ENCODE assay signal across 16 mouse cellular contexts in genomic region chr13:21414231-21415212, GRCm38 (mm10). TPM values are rescaled to one million over a fixed set of nuclear protein-coding genes. Genes with fewer than 3 reads are reported as not detected.
DNase-seq lines count a peak whose midpoint lies in the region; ATAC-seq and TF ChIP-seq lines count a peak whose summit lies in the region.
"Had no signal": no experiment of that assay in that cellular context is flagged by ENCODE, and none has a peak within 500 bp of the region (broad histone marks: within the 10 kb centered on the region; RNA-seq: fewer than 3 reads in every experiment).

No protein-coding gene starts in this region.

- H3K4me3 ChIP-seq in heart, embryonic 10.5 days, result no peak overlapping the region
- H3K4me3 ChIP-seq in lung, embryonic 16.5 days (ENCODE audit: low read length), result no peak overlapping the region
- no peak overlapping the region for H3K4me3 ChIP-seq in intestine, postnatal 0 days (ENCODE audit: low read depth, low read length)
- no peak overlapping the region for H3K4me3 ChIP-seq in stomach, embryonic 14.5 days (ENCODE audit: low read depth, low read length)
- H3K4me3 ChIP-seq: embryonic facial prominence, embryonic 12.5 days; forebrain, embryonic 15.5 days; hindbrain, embryonic 10.5 days had no signal

- peaks cover 18% of the 10 kb centered on the region for H3K4me1 ChIP-seq in heart, embryonic 10.5 days
- H3K4me1 ChIP-seq in lung, embryonic 16.5 days (replicated peaks; ENCODE audit: control insufficient read depth, insufficient read depth, low read length), result peaks cover 2% of the 10 kb centered on the region; the same call in 1 of the 2 replicates
- H3K4me1 ChIP-seq in intestine, postnatal 0 days (replicated peaks; ENCODE audit: control insufficient read depth, insufficient read depth, low read length), result peaks cover 7% of the 10 kb centered on the region; the same call in 1 of the 2 replicates
- no peaks in the 10 kb centered on the region for H3K4me1 ChIP-seq in stomach, embryonic 14.5 days (ENCODE audit: control insufficient read depth, insufficient read depth, low read length)
- H3K4me1 ChIP-seq: embryonic facial prominence, embryonic 12.5 days; forebrain, embryonic 15.5 days had no signal

- no peak overlapping the region for H3K4me2 ChIP-seq in lung, embryonic 16.5 days (ENCODE audit: low read depth, low read length)
- peak overlapping the region; percentile 38; the same call in 1 of the 2 replicates for H3K4me2 ChIP-seq in intestine, postnatal 0 days (replicated peaks; ENCODE audit: low read depth)
- no peak overlapping the region for H3K4me2 ChIP-seq in stomach, embryonic 14.5 days (replicated peaks; ENCODE audit: low read depth, low read length)
- H3K4me2 ChIP-seq: embryonic facial prominence, embryonic 12.5 days; forebrain, embryonic 15.5 days had no signal

- H3K36me3 ChIP-seq in heart, embryonic 10.5 days, result no peaks in the 10 kb centered on the region
- H3K36me3 ChIP-seq in lung, embryonic 16.5 days (ENCODE audit: control insufficient read depth, insufficient read depth, low read length), result no peaks in the 10 kb centered on the region
- no peaks in the 10 kb centered on the region for H3K36me3 ChIP-seq in intestine, postnatal 0 days (ENCODE audit: control insufficient read depth, insufficient read depth)
- H3K36me3 ChIP-seq in stomach, embryonic 14.5 days (ENCODE audit: control insufficient read depth, insufficient read depth, low read length), result no peaks in the 10 kb centered on the region
- H3K36me3 ChIP-seq: embryonic facial prominence, embryonic 12.5 days; forebrain, embryonic 15.5 days; hindbrain, embryonic 10.5 days had no signal

- no peaks in the 10 kb centered on the region for H3K9me3 ChIP-seq in heart, embryonic 10.5 days
- H3K9me3 ChIP-seq in lung, embryonic 16.5 days (ENCODE audit: control insufficient read depth, low read length), result no peaks in the 10 kb centered on the region
- no peaks in the 10 kb centered on the region for H3K9me3 ChIP-seq in intestine, postnatal 0 days (ENCODE audit: control insufficient read depth)
- H3K9me3 ChIP-seq in stomach, embryonic 14.5 days (ENCODE audit: control insufficient read depth, low read depth, low read length), result no peaks in the 10 kb centered on the region
- H3K9me3 ChIP-seq: embryonic facial prominence, embryonic 12.5 days; forebrain, embryonic 15.5 days; hindbrain, embryonic 10.5 days had no signal

- no peak for TF ChIP-seq CTCF in intestine, postnatal 0 days (IDR thresholded peaks at IDR 0.05; ENCODE audit: low read depth)

- no peak for DNase-seq in heart, embryonic 10.5 days (ENCODE audit: low spot score)
- DNase-seq in heart, postnatal 10 days, result no peak
- no peak for DNase-seq in lung, postnatal 10 days
- no peak for DNase-seq in left cerebral cortex, postnatal 4 days
- no peak for DNase-seq in right cerebral cortex, postnatal 10 days (ENCODE audit: low spot score in 2 of 2)
- DNase-seq: adrenal gland, postnatal 14 days; cerebellum, adult 9-10 months; layer of hippocampus, postnatal 36 days had no signal

- ATAC-seq in lung, embryonic 16.5 days (ENCODE audit: low read depth), result peak; percentile 83
- ATAC-seq in intestine, postnatal 0 days, result no peak
- ATAC-seq in stomach, embryonic 14.5 days (ENCODE audit: insufficient number of reproducible peaks, insufficient read depth, low FRiP score, low read depth), result peak; percentile 90
- ATAC-seq: forebrain, embryonic 15.5 days had no signal

- peak overlapping the region; percentile 75 for H3K27ac ChIP-seq in heart, embryonic 10.5 days
- H3K27ac ChIP-seq in lung, embryonic 16.5 days (ENCODE audit: low read length), result peak overlapping the region; percentile 44
- H3K27ac ChIP-seq in intestine, postnatal 0 days (ENCODE audit: low read depth, low read length), result no peak overlapping the region
- peak overlapping the region; percentile 58; the same call in 1 of the 2 replicates for H3K27ac ChIP-seq in stomach, embryonic 14.5 days (ENCODE audit: low read length)
- H3K27ac ChIP-seq: embryonic facial prominence, embryonic 12.5 days; forebrain, embryonic 15.5 days; hindbrain, embryonic 10.5 days; kidney, postnatal 0 days had no signal

- 56% methylated on average over 14 of the region's 15 CpGs for WGBS in heart, embryonic 10.5 days
- WGBS in lung, embryonic 16.5 days, result 42% methylated on average over 15 of the region's 15 CpGs
- WGBS in intestine, postnatal 0 days, result 36% methylated on average over 14 of the region's 15 CpGs
- WGBS in stomach, embryonic 14.5 days, result 56% methylated on average over 15 of the region's 15 CpGs

- intact Hi-C loops in heart, postnatal 10 days (cut with DNase I), result no loop called here
- intact Hi-C loops in left cerebral cortex, postnatal 4 days (cut with DNase I), result no loop called here

- H3K9ac ChIP-seq in lung, embryonic 16.5 days (ENCODE audit: low read length), result no peak overlapping the region
- no peak overlapping the region for H3K9ac ChIP-seq in intestine, postnatal 0 days (ENCODE audit: low read depth, low read length)
- no peak overlapping the region for H3K9ac ChIP-seq in stomach, embryonic 14.5 days (replicated peaks; ENCODE audit: low read depth, low read length)
- H3K9ac ChIP-seq: embryonic facial prominence, embryonic 12.5 days; forebrain, embryonic 15.5 days had no signal

- H3K27me3 ChIP-seq in heart, embryonic 10.5 days (ENCODE audit: insufficient read depth, poor library complexity, severe bottlenecking), result no peaks in the 10 kb centered on the region
- H3K27me3 ChIP-seq in lung, embryonic 16.5 days (ENCODE audit: control insufficient read depth, insufficient read depth, low read depth, low read length), result no peaks in the 10 kb centered on the region
- H3K27me3 ChIP-seq in intestine, postnatal 0 days (replicated peaks; ENCODE audit: control insufficient read depth, insufficient read depth, low read length), result no peaks in the 10 kb centered on the region
- H3K27me3 ChIP-seq in stomach, embryonic 14.5 days (ENCODE audit: control insufficient read depth, insufficient read depth, low read length), result no peaks in the 10 kb centered on the region
- H3K27me3 ChIP-seq: embryonic facial prominence, embryonic 12.5 days; forebrain, embryonic 15.5 days; Patski had no signal

RNA-seq across cellular contexts. Expression of gene Zkscan3, which starts 12.0 kb away (rescaled TPM):
- polyA plus RNA-seq in heart, embryonic 10.5 days (2016; fragmentation: Nextera tagmentation; extraction: Ambion mirVana), result 69.4 and 78.6 TPM in 2 replicates
- total RNA-seq in heart, postnatal 10 days (2021), result 10 to 100 TPM; 38.9 to 39.0 TPM
- polyA plus RNA-seq in lung, embryonic 16.5 days (2015; fragmentation: Nextera tagmentation; extraction: Ambion mirVana), result 84.4 and 85.3 TPM in 2 replicates
- 37.1 and 40.6 TPM in 2 replicates for polyA plus RNA-seq in intestine, postnatal 0 days (2015; fragmentation: Nextera tagmentation; extraction: Ambion mirVana)
- polyA plus RNA-seq in stomach, embryonic 14.5 days (2014; fragmentation: Nextera tagmentation; extraction: Ambion mirVana), result 81.3 and 85.7 TPM in 2 replicates
- 10 to 100 TPM; 49.4 to 56.1 TPM for total RNA-seq in left cerebral cortex, postnatal 4 days (2021)

RNA-seq across cellular contexts. Expression of gene Pgbd1, which starts 26.3 kb away (rescaled TPM):
- 2.5 and 2.9 TPM in 2 replicates for polyA plus RNA-seq in heart, embryonic 10.5 days (2016; fragmentation: Nextera tagmentation; extraction: Ambion mirVana)
- total RNA-seq in heart, postnatal 10 days (2021), result under 1 TPM; 0.36 to 0.89 TPM
- polyA plus RNA-seq in lung, embryonic 16.5 days (2015; fragmentation: Nextera tagmentation; extraction: Ambion mirVana), result 3.3 and 3.7 TPM in 2 replicates
- 0.47 and 0.60 TPM in 2 replicates for polyA plus RNA-seq in intestine, postnatal 0 days (2015; fragmentation: Nextera tagmentation; extraction: Ambion mirVana)
- polyA plus RNA-seq in stomach, embryonic 14.5 days (2014; fragmentation: Nextera tagmentation; extraction: Ambion mirVana), result 2.3 and 3.1 TPM in 2 replicates
- 1 to 10 TPM; 1.3 to 2.2 TPM for total RNA-seq in left cerebral cortex, postnatal 4 days (2021)

RNA-seq across cellular contexts. Expression of gene Zscan26, which starts 39.0 kb away (rescaled TPM):
- 22.7 and 27.5 TPM in 2 replicates for polyA plus RNA-seq in heart, embryonic 10.5 days (2016; fragmentation: Nextera tagmentation; extraction: Ambion mirVana)
- total RNA-seq in heart, postnatal 10 days (2021), result 10 to 100 TPM; 20.6 to 22.4 TPM
- polyA plus RNA-seq in lung, embryonic 16.5 days (2015; fragmentation: Nextera tagmentation; extraction: Ambion mirVana), result 35.1 and 39.0 TPM in 2 replicates
- 11.4 and 14.7 TPM in 2 replicates for polyA plus RNA-seq in intestine, postnatal 0 days (2015; fragmentation: Nextera tagmentation; extraction: Ambion mirVana)
- polyA plus RNA-seq in stomach, embryonic 14.5 days (2014; fragmentation: Nextera tagmentation; extraction: Ambion mirVana), result 32.6 and 35.8 TPM in 2 replicates
- total RNA-seq in left cerebral cortex, postnatal 4 days (2021), result 10 to 100 TPM; 27.0 to 28.7 TPM

RNA-seq across cellular contexts. Expression of gene Zscan12, which starts 51.9 kb away (rescaled TPM):
- 8.9 and 12.5 TPM in 2 replicates for polyA plus RNA-seq in heart, embryonic 10.5 days (2016; fragmentation: Nextera tagmentation; extraction: Ambion mirVana)
- total RNA-seq in heart, postnatal 10 days (2021), result 1 to 10 TPM; 6.3 to 7.1 TPM
- polyA plus RNA-seq in lung, embryonic 16.5 days (2015; fragmentation: Nextera tagmentation; extraction: Ambion mirVana), result 11.5 and 11.7 TPM in 2 replicates
- 3.5 and 3.9 TPM in 2 replicates for polyA plus RNA-seq in intestine, postnatal 0 days (2015; fragmentation: Nextera tagmentation; extraction: Ambion mirVana)
- 11.5 and 12.3 TPM in 2 replicates for polyA plus RNA-seq in stomach, embryonic 14.5 days (2014; fragmentation: Nextera tagmentation; extraction: Ambion mirVana)
- 10 to 100 TPM; 11.0 to 11.3 TPM for total RNA-seq in left cerebral cortex, postnatal 4 days (2021)

RNA-seq across cellular contexts. Expression of gene Nkapl, which starts 53.8 kb away (rescaled TPM):
- 2.0 and 2.4 TPM in 2 replicates for polyA plus RNA-seq in heart, embryonic 10.5 days (2016; fragmentation: Nextera tagmentation; extraction: Ambion mirVana)
- total RNA-seq in heart, postnatal 10 days (2021), result under 1 TPM; 0.57 to 0.77 TPM
- 3.7 and 4.0 TPM in 2 replicates for polyA plus RNA-seq in lung, embryonic 16.5 days (2015; fragmentation: Nextera tagmentation; extraction: Ambion mirVana)
- polyA plus RNA-seq in intestine, postnatal 0 days (2015; fragmentation: Nextera tagmentation; extraction: Ambion mirVana), result 2.1 and 2.7 TPM in 2 replicates
- 2.7 and 2.8 TPM in 2 replicates for polyA plus RNA-seq in stomach, embryonic 14.5 days (2014; fragmentation: Nextera tagmentation; extraction: Ambion mirVana)
- total RNA-seq in left cerebral cortex, postnatal 4 days (2021), result 1 to 10 TPM in 1 of 2 experiments, under 1 TPM in 1; 0.97 to 1.5 TPM
